Mouse (Mus musculus) liver, postnatal 0 days (tissue): ENCODE results near the gene Gja5. TPM values are rescaled to one million over a fixed set of nuclear protein-coding genes. Genes with fewer than 3 reads are reported as not detected.

Source experiments
- ATAC-seq: fragments of 200-750 bp; cut with Nextera tagmentation; 2 replicates; pipeline ENCODE4 v1.8.0; 2017; ENCODE audit warnings: mild to moderate bottlenecking, moderate library complexity
- DNase-seq: peaks from one replicate; pipeline ENCODE4 v3.0.0-alpha.2; 2016
- H3K27ac ChIP-seq: fragments of 300-500 bp; sonication (generic); 2 replicates; pipeline ENCODE4 v1.5.1; 2014; ENCODE audit warnings: antibody characterized with exemption, moderate library complexity, mild to moderate bottlenecking, low read depth
- H3K27me3 ChIP-seq: fragments of 300-500 bp; sonication (generic); 2 replicates; pipeline ENCODE4 v1.6.1; 2014; ENCODE audit warnings: low read length, control low read depth, mixed read lengths; ENCODE audit not compliant: insufficient read depth
- H3K36me3 ChIP-seq: fragments of 300-500 bp; sonication (generic); replicated peaks from 2 replicates; pipeline ENCODE4 v1.6.1; 2014; ENCODE audit warnings: mild to moderate bottlenecking, control low read depth, low read length, moderate library complexity, mixed read lengths; ENCODE audit not compliant: insufficient read depth
- H3K4me1 ChIP-seq: fragments of 300-500 bp; sonication (generic); 2 replicates; pipeline ENCODE4 v1.6.1; 2014; ENCODE audit warnings: antibody characterized with exemption, mild to moderate bottlenecking, control low read depth; ENCODE audit not compliant: insufficient read depth
- H3K4me2 ChIP-seq: fragments of 300-500 bp; sonication (generic); 2 replicates; pipeline ENCODE4 v1.6.1; 2014; ENCODE audit warnings: low read depth, mild to moderate bottlenecking, low read length, moderate library complexity, mixed read lengths
- H3K4me3 ChIP-seq: fragments of 300-500 bp; sonication (generic); 2 replicates; pipeline ENCODE4 v1.5.1; 2014; ENCODE audit warnings: low read depth, low read length
- H3K9ac ChIP-seq: fragments of 300-500 bp; sonication (generic); replicated peaks from 2 replicates; pipeline ENCODE4 v1.6.1; 2014; ENCODE audit warnings: mild to moderate bottlenecking, moderate library complexity
- H3K9me3 ChIP-seq: fragments of 300-500 bp; sonication (generic); 2 replicates; pipeline ENCODE4 v1.6.1; 2016; ENCODE audit warnings: mild to moderate bottlenecking, control low read depth, low read length, mixed read lengths
- CTCF ChIP-seq: sonication (generic); IDR thresholded peaks from 2 replicates; pipeline ENCODE4 v1.5.1; 2016; ENCODE audit warnings: antibody characterized with exemption, low read depth
- EP300 ChIP-seq: IDR thresholded peaks from 2 replicates; pipeline ENCODE4 v1.6.1; 2016; ENCODE audit warnings: antibody characterized with exemption, low read depth, mild to moderate bottlenecking
- WGBS: fragments of 180-500 bp; shearing (Covaris S2); extraction: QIAGEN DNeasy Blood & Tissue Kit; methylation state at CpG from one replicate; pipeline ENCODE4 v1.1.7; 2014; ENCODE audit not compliant: insufficient replicate concordance; 5-methylcytosine and 5-hydroxymethylcytosine counted together
- polyA plus RNA-seq: library from polyadenylated mRNA; unstranded; fragments of >200 nt; fragmentation: Nextera tagmentation; extraction: Ambion mirVana; gene quantifications from 2 replicates; pipeline ENCODE4 v1.2.1, GENCODE M21; 2015

Gja5 gene
- polyA plus RNA-seq, 1 experiment from 2014 or later: 1.4 TPM

- no peak overlapping the region for H3K4me3 ChIP-seq
- 87% methylated on average over 14 of the region's 14 CpGs for WGBS
- no peak overlapping the region for H3K27ac ChIP-seq
- DNase-seq: no peak
- ATAC-seq: no peak
- H3K9ac ChIP-seq: no peak overlapping the region
- no peaks in the 10 kb centered on the region for H3K9me3 ChIP-seq
- no peak for TF ChIP-seq EP300
- TF ChIP-seq CTCF: no peak
- no peak overlapping the region for H3K4me2 ChIP-seq
- peaks cover 29% of the 10 kb centered on the region for H3K36me3 ChIP-seq
- H3K4me1 ChIP-seq: no peaks in the 10 kb centered on the region
- no peaks in the 10 kb centered on the region for H3K27me3 ChIP-seq
Measured at GRCm38 (mm10) chr3:96882061-96882849, 22.2 kb upstream of the Gja5 start.

- 85% methylated on average over 7 of the region's 7 CpGs for WGBS
- no peak overlapping the region for H3K4me2 ChIP-seq
- no peak for ATAC-seq
- H3K36me3 ChIP-seq: peaks cover 35% of the 10 kb centered on the region
- H3K4me3 ChIP-seq: no peak overlapping the region
- H3K27ac ChIP-seq: no peak overlapping the region
- no peaks in the 10 kb centered on the region for H3K27me3 ChIP-seq
- H3K9me3 ChIP-seq: no peaks in the 10 kb centered on the region
- TF ChIP-seq EP300: no peak
- no peak for TF ChIP-seq CTCF
- DNase-seq: no peak
- H3K9ac ChIP-seq: no peak overlapping the region
- no peaks in the 10 kb centered on the region for H3K4me1 ChIP-seq
Measured at GRCm38 (mm10) chr3:96883690-96884089, 20.8 kb upstream of the Gja5 start.

- DNase-seq (no peak), ATAC-seq (no peak)
- Histone ChIP-seq H3K4me1 (peaks cover 14% of the 10 kb centered on the region), H3K36me3 (peaks cover 7% of the 10 kb centered on the region), H3K4me3 (no peak overlapping the region), H3K27ac (no peak overlapping the region), H3K9me3 (no peaks in the 10 kb centered on the region), H3K27me3 (no peaks in the 10 kb centered on the region), H3K9ac (no peak overlapping the region), H3K4me2 (no peak overlapping the region)
- TF ChIP-seq EP300 (no peak), CTCF (no peak)
- 67% methylated on average over 4 of the region's 4 CpGs for WGBS
Measured at GRCm38 (mm10) chr3:96902336-96902999, 2.0 kb upstream of the Gja5 start.

GRCm38 (mm10) chr3:96904851-96905541 is 503 bp downstream of the Gja5 start, which contains the start of gene Gpr89:
Gene Gpr89, minus strand, starts transcription at chr3:96905346.
- H3K9ac ChIP-seq: peak within 1 kb of the TSS; percentile 97
- peaks cover 14% of the 10 kb centered on the region for H3K4me1 ChIP-seq
- TF ChIP-seq EP300: no peak
- no peak for TF ChIP-seq CTCF
- H3K27ac ChIP-seq: peak within 1 kb of the TSS; percentile 66
- H3K4me2 ChIP-seq: peak within 1 kb of the TSS; percentile 99
- peak within 1 kb of the TSS; percentile 99 for H3K4me3 ChIP-seq
- H3K36me3 ChIP-seq: no peaks in the 10 kb centered on the region
- DNase-seq (peak; percentile 96), ATAC-seq (peak; percentile 99)
- H3K27me3 ChIP-seq: 0 out of 2 replicates have a peak, but pooled peaks cover under 1% of the 10 kb centered on the region
- under 1% methylated on average over 40 of the region's 40 CpGs for WGBS
- H3K9me3 ChIP-seq: no peaks in the 10 kb centered on the region

GRCm38 (mm10) chr3:96905592-96905991 is 1.1 kb downstream of the Gja5 start:
- no peaks in the 10 kb centered on the region for H3K36me3 ChIP-seq
- TF ChIP-seq EP300: no peak
- no peak for TF ChIP-seq CTCF
- WGBS: 43% methylated on average over 9 of the region's 9 CpGs
- H3K9ac ChIP-seq: peak overlapping the region; percentile 97
- peaks cover 14% of the 10 kb centered on the region for H3K4me1 ChIP-seq
- H3K27me3 ChIP-seq: 0 out of 2 replicates have a peak, but pooled peaks cover 3% of the 10 kb centered on the region
- peak overlapping the region; percentile 99 for H3K4me2 ChIP-seq
- H3K9me3 ChIP-seq: no peaks in the 10 kb centered on the region
- DNase-seq: no peak
- H3K27ac ChIP-seq: peak overlapping the region; percentile 66; the same call in 1 of the 2 replicates
- H3K4me3 ChIP-seq: peak overlapping the region; percentile 99
- no peak for ATAC-seq

- ATAC-seq (no peak), DNase-seq (no peak)
- Histone ChIP-seq H3K4me3 (no peak overlapping the region), H3K4me2 (no peak overlapping the region), H3K36me3 (no peaks in the 10 kb centered on the region), H3K27ac (no peak overlapping the region), H3K27me3 (no peaks in the 10 kb centered on the region), H3K4me1 (no peaks in the 10 kb centered on the region), H3K9me3 (no peaks in the 10 kb centered on the region), H3K9ac (no peak overlapping the region)
- WGBS: 70% methylated on average over 7 of the region's 7 CpGs
- TF ChIP-seq CTCF (no peak), EP300 (no peak)
Measured at GRCm38 (mm10) chr3:96920991-96921390, 16.5 kb downstream of the Gja5 start.
